Mouse (Mus musculus): Measurements from ENCODE around the gene Ppp2r5c.

Ppp2r5c gene

GRCm38 (mm10) chr12:110545040-110545701, 98.3 kb downstream of the Ppp2r5c start:
- in situ Hi-C loops (cut with MboI; ENCODE audit: unreplicated experiment in 2 of 2), result no loop called here

GRCm38 (mm10) chr12:110547573-110547972, 100.7 kb downstream of the Ppp2r5c start:
- in situ Hi-C loops (cut with MboI; ENCODE audit: unreplicated experiment in 2 of 2), result no loop called here

GRCm38 (mm10) chr12:110549437-110550112, 102.7 kb downstream of the Ppp2r5c start:
- in situ Hi-C loops (cut with MboI; ENCODE audit: unreplicated experiment in 2 of 2), result no loop called here

GRCm38 (mm10) chr12:110550364-110550763, 103.4 kb downstream of the Ppp2r5c start:
- in situ Hi-C loops (cut with MboI; ENCODE audit: unreplicated experiment in 2 of 2), result no loop called here

GRCm38 (mm10) chr12:110552113-110552512, 105.2 kb downstream of the Ppp2r5c start:
- in situ Hi-C loops (cut with MboI; ENCODE audit: unreplicated experiment in 2 of 2), result no loop called here

GRCm38 (mm10) chr12:110553362-110553761, 106.4 kb downstream of the Ppp2r5c start:
- in situ Hi-C loops (cut with MboI; ENCODE audit: unreplicated experiment in 2 of 2), result no loop called here

GRCm38 (mm10) chr12:110555536-110556240, 108.8 kb downstream of the Ppp2r5c start:
- in situ Hi-C loops (cut with MboI; ENCODE audit: unreplicated experiment in 2 of 2), result no loop called here

GRCm38 (mm10) chr12:110556861-110557628, 110.1 kb downstream of the Ppp2r5c start:
- in situ Hi-C loops (cut with MboI; ENCODE audit: unreplicated experiment in 2 of 2), result no loop called here

- in situ Hi-C loops (cut with MboI; ENCODE audit: unreplicated experiment in 2 of 2), result no loop called here
Measured at GRCm38 (mm10) chr12:110558175-110558574, 111.3 kb downstream of the Ppp2r5c start.

- in situ Hi-C loops (cut with MboI; ENCODE audit: unreplicated experiment in 2 of 2), result loop anchor here in 1 of 2 experiments (10.0 kb wide), 1 partner anchor 109 kb away; no protein-coding TSS in a partner anchor
Measured at GRCm38 (mm10) chr12:110563383-110563782, 116.5 kb downstream of the Ppp2r5c start.

- in situ Hi-C loops (cut with MboI; ENCODE audit: unreplicated experiment in 2 of 2), result loop anchor here in 1 of 2 experiments (10.0 kb wide), 1 partner anchor 110 kb away; no protein-coding TSS in a partner anchor
Measured at GRCm38 (mm10) chr12:110564848-110565247, 117.9 kb downstream of the Ppp2r5c start.

GRCm38 (mm10) chr12:110566366-110566765, 119.4 kb downstream of the Ppp2r5c start:
- in situ Hi-C loops (cut with MboI; ENCODE audit: unreplicated experiment in 2 of 2), result loop anchor here in 1 of 2 experiments (10.0 kb wide), 1 partner anchor 112 kb away; no protein-coding TSS in a partner anchor

GRCm38 (mm10) chr12:110571050-110571449, 124.1 kb downstream of the Ppp2r5c start:
- in situ Hi-C loops (cut with MboI; ENCODE audit: unreplicated experiment in 2 of 2), result no loop called here

- in situ Hi-C loops (cut with MboI; ENCODE audit: unreplicated experiment in 2 of 2), result no loop called here
Measured at GRCm38 (mm10) chr12:110572351-110572750, 125.4 kb downstream of the Ppp2r5c start.

- in situ Hi-C loops (cut with MboI; ENCODE audit: unreplicated experiment in 2 of 2), result no loop called here
Measured at GRCm38 (mm10) chr12:110573635-110574034, 126.7 kb downstream of the Ppp2r5c start.

GRCm38 (mm10) chr12:110575926-110576325, 129.0 kb downstream of the Ppp2r5c start:
- in situ Hi-C loops (cut with MboI; ENCODE audit: unreplicated experiment in 2 of 2), result no loop called here

- in situ Hi-C loops (cut with MboI; ENCODE audit: unreplicated experiment in 2 of 2), result no loop called here
Measured at GRCm38 (mm10) chr12:110578333-110578732, 131.4 kb downstream of the Ppp2r5c start.

GRCm38 (mm10) chr12:110588622-110589021, 141.7 kb downstream of the Ppp2r5c start:
- in situ Hi-C loops (cut with MboI; ENCODE audit: unreplicated experiment in 2 of 2), result no loop called here

GRCm38 (mm10) chr12:110590804-110591259, 143.9 kb downstream of the Ppp2r5c start:
- in situ Hi-C loops (cut with MboI; ENCODE audit: unreplicated experiment in 2 of 2), result loop anchor here (5.0 to 10.0 kb wide), 5 partner anchors 114 to 404 kb away; partner anchors contain the start of genes Hsp90aa1 (in 1 of the 2), Mok (in 1 of the 2) and Ppp2r5c (in 1 of the 2)

GRCm38 (mm10) chr12:110591260-110591883, 144.5 kb downstream of the Ppp2r5c start:
- in situ Hi-C loops (cut with MboI; ENCODE audit: unreplicated experiment in 2 of 2), result loop anchor here (5.0 to 10.0 kb wide), 5 partner anchors 113 to 403 kb away; partner anchors contain the start of genes Hsp90aa1 (in 1 of the 2), Mok (in 1 of the 2) and Ppp2r5c (in 1 of the 2)

Measured in v-Abl transformed pro-B cells (cell line).